15 mouse cellular contexts compared by ENCODE assay signal in the genomic region with DNA sequence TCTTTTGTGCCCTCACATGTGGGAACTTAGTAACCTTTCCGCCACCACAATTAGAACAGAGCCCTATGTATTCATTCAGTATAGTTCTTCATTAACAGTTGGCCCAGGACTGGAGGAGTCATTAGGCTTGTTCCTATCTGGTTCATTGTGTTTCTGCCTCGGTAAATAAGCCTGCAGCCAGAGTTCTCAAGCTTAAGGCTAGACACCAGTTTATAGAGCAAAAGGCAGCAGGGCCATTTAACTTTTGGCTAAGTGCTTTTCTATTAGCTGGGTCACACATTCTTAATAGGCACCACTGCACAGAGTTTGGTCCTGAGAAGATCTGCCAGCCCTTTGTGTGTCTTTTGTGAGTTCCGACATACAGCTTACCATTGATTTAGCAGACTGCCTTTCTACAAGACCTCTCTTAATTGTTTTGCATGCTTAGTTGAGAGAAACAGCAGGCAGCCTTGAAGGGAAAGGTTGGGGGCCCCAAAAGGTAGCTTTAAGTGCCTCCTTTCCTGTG. TPM values are rescaled to one million over a fixed set of nuclear protein-coding genes. Genes with fewer than 3 reads are reported as not detected.
DNase-seq lines count a peak whose midpoint lies in the region; ATAC-seq and TF ChIP-seq lines count a peak whose summit lies in the region.
"Had no signal": no experiment of that assay in that cellular context is flagged by ENCODE, and none has a peak within 500 bp of the region (broad histone marks: within the 10 kb centered on the region; RNA-seq: fewer than 3 reads in every experiment).

No protein-coding gene starts in this region.

- DNase-seq in hindbrain, embryonic 10.5 days (ENCODE audit: low spot score): peak; percentile 43
- DNase-seq in hindbrain, postnatal 0 days (ENCODE audit: low spot score): no peak
- DNase-seq in embryo, embryonic 9.5 days (ENCODE audit: extremely low spot score): peak; percentile 61
- DNase-seq in hindbrain, embryonic 14.5 days (ENCODE audit: low spot score): no peak
- DNase-seq in cerebellum, adult 9-10 months: no peak
- no peak for DNase-seq in thymus, postnatal 0 days (ENCODE audit: low spot score)
- DNase-seq: cerebellum, postnatal 10 days; gastrocnemius, postnatal 14 days had no signal

- ATAC-seq in hindbrain, postnatal 0 days: no peak
- ATAC-seq in hindbrain, embryonic 14.5 days (ENCODE audit: low FRiP score): peak; percentile 77; the same call in 1 of the 2 replicates
- ATAC-seq in neural tube, embryonic 14.5 days (ENCODE audit: low read depth): peak; percentile 83
- ATAC-seq in inflammation-experienced regulatory T-cells, adult 6 months: no peak
- ATAC-seq: intestine, embryonic 16.5 days had no signal

- no peaks in the 10 kb centered on the region for H3K9me3 ChIP-seq in hindbrain, embryonic 10.5 days
- H3K9me3 ChIP-seq in hindbrain, postnatal 0 days (ENCODE audit: low read length): no peaks in the 10 kb centered on the region
- no peaks in the 10 kb centered on the region for H3K9me3 ChIP-seq in hindbrain, embryonic 14.5 days (ENCODE audit: control insufficient read depth, low read length)
- no peaks in the 10 kb centered on the region for H3K9me3 ChIP-seq in neural tube, embryonic 14.5 days (ENCODE audit: control insufficient read depth, low read length)
- H3K9me3 ChIP-seq: heart, embryonic 15.5 days; liver, embryonic 15.5 days; stomach, embryonic 15.5 days had no signal

- no peaks in the 10 kb centered on the region for H3K36me3 ChIP-seq in hindbrain, embryonic 10.5 days
- no peaks in the 10 kb centered on the region for H3K36me3 ChIP-seq in hindbrain, postnatal 0 days (ENCODE audit: insufficient read depth, low read length)
- no peaks in the 10 kb centered on the region for H3K36me3 ChIP-seq in hindbrain, embryonic 14.5 days (replicated peaks; ENCODE audit: control insufficient read depth, insufficient read depth)
- no peaks in the 10 kb centered on the region for H3K36me3 ChIP-seq in neural tube, embryonic 14.5 days (ENCODE audit: control insufficient read depth, insufficient read depth, low read length)
- H3K36me3 ChIP-seq: heart, embryonic 15.5 days; liver, embryonic 15.5 days; stomach, embryonic 15.5 days had no signal

- H3K4me2 ChIP-seq in hindbrain, postnatal 0 days (ENCODE audit: low read depth, low read length): no peak overlapping the region
- H3K4me2 ChIP-seq in hindbrain, embryonic 14.5 days (replicated peaks): no peak overlapping the region
- no peak overlapping the region for H3K4me2 ChIP-seq in neural tube, embryonic 14.5 days (ENCODE audit: low read depth, low read length)
- H3K4me2 ChIP-seq: heart, embryonic 15.5 days; liver, embryonic 15.5 days; stomach, embryonic 15.5 days had no signal

- peak overlapping the region; percentile 75 for H3K27ac ChIP-seq in hindbrain, embryonic 10.5 days
- no peak overlapping the region for H3K27ac ChIP-seq in hindbrain, postnatal 0 days
- H3K27ac ChIP-seq in hindbrain, embryonic 14.5 days: no peak overlapping the region
- no peak overlapping the region for H3K27ac ChIP-seq in neural tube, embryonic 14.5 days (ENCODE audit: low read depth, low read length)
- H3K27ac ChIP-seq: heart, embryonic 15.5 days; liver, embryonic 15.5 days; macrophage; stomach, embryonic 15.5 days had no signal

- no peak overlapping the region for H3K9ac ChIP-seq in hindbrain, postnatal 0 days (replicated peaks; ENCODE audit: low read length)
- no peak overlapping the region for H3K9ac ChIP-seq in hindbrain, embryonic 14.5 days
- H3K9ac ChIP-seq in neural tube, embryonic 14.5 days (replicated peaks; ENCODE audit: low read depth, low read length): no peak overlapping the region
- H3K9ac ChIP-seq: heart, embryonic 15.5 days; liver, embryonic 15.5 days; stomach, embryonic 15.5 days had no signal

- TF ChIP-seq CTCF in hindbrain, postnatal 0 days (IDR thresholded peaks at IDR 0.05; ENCODE audit: low read depth): no peak

- peaks cover 41% of the 10 kb centered on the region for H3K4me1 ChIP-seq in hindbrain, embryonic 10.5 days (replicated peaks)
- no peaks in the 10 kb centered on the region for H3K4me1 ChIP-seq in hindbrain, postnatal 0 days (ENCODE audit: insufficient read depth, low read length)
- H3K4me1 ChIP-seq in hindbrain, embryonic 14.5 days (replicated peaks; ENCODE audit: control insufficient read depth, insufficient read depth, low read length): 0 out of 2 replicates have a peak, but pooled peaks cover 12% of the 10 kb centered on the region
- no peaks in the 10 kb centered on the region for H3K4me1 ChIP-seq in neural tube, embryonic 14.5 days (ENCODE audit: control insufficient read depth, insufficient read depth, low read length)
- H3K4me1 ChIP-seq: heart, embryonic 15.5 days; liver, embryonic 15.5 days; stomach, embryonic 15.5 days had no signal

- 10% methylated on average over 3 of the region's 3 CpGs for WGBS in hindbrain, embryonic 10.5 days
- 17% methylated on average over 3 of the region's 3 CpGs for WGBS in hindbrain, postnatal 0 days
- WGBS in hindbrain, embryonic 14.5 days: 8% methylated on average over 3 of the region's 3 CpGs
- 7% methylated on average over 3 of the region's 3 CpGs for WGBS in neural tube, embryonic 14.5 days

- H3K27me3 ChIP-seq in hindbrain, embryonic 10.5 days (ENCODE audit: insufficient read depth, poor library complexity, severe bottlenecking): peaks cover 37% of the 10 kb centered on the region
- H3K27me3 ChIP-seq in hindbrain, postnatal 0 days (ENCODE audit: insufficient read depth, low read length): no peaks in the 10 kb centered on the region
- H3K27me3 ChIP-seq in hindbrain, embryonic 14.5 days (ENCODE audit: control insufficient read depth, insufficient read depth, low read length): no peaks in the 10 kb centered on the region
- H3K27me3 ChIP-seq in neural tube, embryonic 14.5 days (ENCODE audit: control insufficient read depth, insufficient read depth, low read length): no peaks in the 10 kb centered on the region
- H3K27me3 ChIP-seq: heart, embryonic 15.5 days; liver, embryonic 15.5 days; stomach, embryonic 15.5 days had no signal

- no peak overlapping the region for H3K4me3 ChIP-seq in hindbrain, embryonic 10.5 days
- H3K4me3 ChIP-seq in hindbrain, postnatal 0 days (ENCODE audit: low read length): no peak overlapping the region
- H3K4me3 ChIP-seq in hindbrain, embryonic 14.5 days (replicated peaks; ENCODE audit: low read length): no peak overlapping the region
- no peak overlapping the region for H3K4me3 ChIP-seq in neural tube, embryonic 14.5 days (ENCODE audit: low read depth, low read length)
- H3K4me3 ChIP-seq: heart, embryonic 15.5 days; liver, embryonic 15.5 days; stomach, embryonic 15.5 days had no signal

RNA-seq across cellular contexts. Expression of a gene that starts 48.8 kb away (rescaled TPM):
- polyA plus RNA-seq in hindbrain, embryonic 10.5 days (2016; fragmentation: Nextera tagmentation; extraction: Ambion mirVana): 30.2 and 32.7 TPM in 2 replicates
- 9.5 and 10.6 TPM in 2 replicates for total RNA-seq in hindbrain, postnatal 0 days (2014; rRNA removed)
- polyA plus RNA-seq in hindbrain, postnatal 0 days (2015; fragmentation: Nextera tagmentation; extraction: Ambion mirVana): 9.3 and 9.9 TPM in 2 replicates
- polyA plus RNA-seq in hindbrain, embryonic 14.5 days (2014; fragmentation: Nextera tagmentation; extraction: Ambion mirVana): 16.6 and 19.1 TPM in 2 replicates
- 33.9 and 41.7 TPM in 2 replicates for polyA plus RNA-seq in neural tube, embryonic 14.5 days (2014; fragmentation: Nextera tagmentation; extraction: Ambion mirVana)
- not detected for polyA plus RNA-seq in inflammation-experienced regulatory T-cells, adult 6 months (2017; shearing (Covaris generic))
- polyA plus RNA-seq in thymus, postnatal 0 days (2015; fragmentation: Nextera tagmentation; extraction: Ambion mirVana): 0.10 and 0.28 TPM in 2 replicates
- polyA plus RNA-seq: macrophage had no signal

Comparison
In these comparisons a context has a peak if more than half of its experiments do, and no peak if none do; other contexts are left out.
1. DNase-seq: peak in hindbrain, embryonic 10.5 days (single experiment) and embryo, embryonic 9.5 days (single experiment); none in hindbrain, postnatal 0 days (single experiment), hindbrain, embryonic 14.5 days (single experiment), cerebellum, adult 9-10 months (single experiment) and thymus, postnatal 0 days (single experiment).
2. ATAC-seq: peak in hindbrain, embryonic 14.5 days (single experiment) and neural tube, embryonic 14.5 days (single experiment); none in hindbrain, postnatal 0 days (single experiment) and inflammation-experienced regulatory T-cells, adult 6 months (single experiment).